Mouse (Mus musculus) intestine, postnatal 0 days (tissue): Measurements from ENCODE around the gene Unc93b1. TPM values are rescaled to one million over a fixed set of nuclear protein-coding genes. Genes with fewer than 3 reads are reported as not detected.
"Not testable (repeated sequence)": the region's sequence is repeated elsewhere in the genome, so short reads cannot be mapped to it uniquely, and the experiment has no call there.

Experiments
- ATAC-seq: fragments of 200-750 bp; cut with Nextera tagmentation; 2 replicates; pipeline ENCODE4 v1.8.0; 2017; ENCODE audit warnings: mild to moderate bottlenecking, moderate TSS enrichment, moderate library complexity
- H3K27ac ChIP-seq: fragments of 300-500 bp; sonication (generic); 2 replicates; pipeline ENCODE4 v1.5.1; 2014; ENCODE audit warnings: mild to moderate bottlenecking, low read depth, low read length, moderate library complexity
- H3K27me3 ChIP-seq: fragments of 300-500 bp; sonication (generic); replicated peaks from 2 replicates; pipeline ENCODE4 v1.6.1; 2014; ENCODE audit warnings: low read length, mixed read lengths; ENCODE audit not compliant: control insufficient read depth, insufficient read depth
- H3K36me3 ChIP-seq: fragments of 300-500 bp; sonication (generic); 2 replicates; pipeline ENCODE4 v1.6.1; 2014; ENCODE audit warnings: mild to moderate bottlenecking, moderate library complexity; ENCODE audit not compliant: control insufficient read depth, insufficient read depth
- H3K4me1 ChIP-seq: fragments of 300-500 bp; sonication (generic); replicated peaks from 2 replicates; pipeline ENCODE4 v1.6.1; 2014; ENCODE audit warnings: antibody characterized with exemption, low read length, mixed read lengths; ENCODE audit not compliant: control insufficient read depth, insufficient read depth
- H3K4me2 ChIP-seq: fragments of 300-500 bp; sonication (generic); replicated peaks from 2 replicates; pipeline ENCODE4 v1.6.1; 2014; ENCODE audit warnings: low read depth, mild to moderate bottlenecking, moderate library complexity
- H3K4me3 ChIP-seq: fragments of 300-500 bp; sonication (generic); 2 replicates; pipeline ENCODE4 v1.5.1; 2014; ENCODE audit warnings: low read depth, low read length
- H3K9ac ChIP-seq: fragments of 300-500 bp; sonication (generic); 2 replicates; pipeline ENCODE4 v1.6.1; 2014; ENCODE audit warnings: mild to moderate bottlenecking, low read depth, low read length
- H3K9me3 ChIP-seq: fragments of 300-500 bp; sonication (generic); 2 replicates; pipeline ENCODE4 v1.6.1; 2016; ENCODE audit warnings: mixed run types; ENCODE audit not compliant: control insufficient read depth
- CTCF ChIP-seq: sonication (generic); IDR thresholded peaks from 2 replicates; pipeline ENCODE4 v1.5.1; 2016; ENCODE audit warnings: low read depth, mild to moderate bottlenecking, control low read depth, antibody characterized with exemption, moderate library complexity
- WGBS: fragments of 180-500 bp; shearing (Covaris S2); extraction: QIAGEN DNeasy Blood & Tissue Kit; methylation state at CpG from one replicate; pipeline ENCODE4 v1.1.7; 2014; 5-methylcytosine and 5-hydroxymethylcytosine counted together
- polyA plus RNA-seq: library from polyadenylated mRNA; unstranded; fragments of >200 nt; fragmentation: Nextera tagmentation; extraction: Ambion mirVana; gene quantifications from 2 replicates; pipeline ENCODE4 v1.2.1, GENCODE M21; 2015

Unc93b1 gene
- polyA plus RNA-seq, 1 experiment from 2014 or later: 28.3 TPM

DNA sequence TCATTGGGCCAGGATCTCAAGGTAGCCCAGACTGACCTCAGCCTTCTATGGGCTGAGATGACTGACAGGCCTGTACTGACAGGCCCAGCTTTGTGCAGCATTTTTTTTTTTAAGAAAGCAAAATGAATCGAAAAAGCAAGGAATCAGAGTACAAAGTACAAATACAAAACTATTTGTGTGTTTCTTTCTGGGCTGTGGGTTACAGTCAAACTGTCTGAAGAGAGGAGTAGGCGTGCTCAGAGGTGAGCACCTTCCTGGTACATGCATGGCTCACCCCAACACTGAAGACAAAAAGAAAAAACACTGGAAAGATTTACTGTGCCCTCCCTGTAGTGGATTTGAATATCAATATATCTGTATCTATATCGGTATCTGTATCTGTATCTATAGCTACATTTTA is 12.8 kb downstream of the Unc93b1 start:
- ATAC-seq: no peak
- no peak overlapping the region for H3K27ac ChIP-seq
- no peaks in the 10 kb centered on the region for H3K9me3 ChIP-seq
- WGBS: 82% methylated on average over 3 of the region's 3 CpGs
- no peak overlapping the region for H3K9ac ChIP-seq
- no peak overlapping the region for H3K4me2 ChIP-seq
- H3K27me3 ChIP-seq: no peaks in the 10 kb centered on the region
- 0 out of 2 replicates have a peak, but pooled peaks cover 3% of the 10 kb centered on the region for H3K4me1 ChIP-seq
- no peak for TF ChIP-seq CTCF
- peaks cover 23% of the 10 kb centered on the region for H3K36me3 ChIP-seq
- H3K4me3 ChIP-seq: no peak overlapping the region

DNA sequence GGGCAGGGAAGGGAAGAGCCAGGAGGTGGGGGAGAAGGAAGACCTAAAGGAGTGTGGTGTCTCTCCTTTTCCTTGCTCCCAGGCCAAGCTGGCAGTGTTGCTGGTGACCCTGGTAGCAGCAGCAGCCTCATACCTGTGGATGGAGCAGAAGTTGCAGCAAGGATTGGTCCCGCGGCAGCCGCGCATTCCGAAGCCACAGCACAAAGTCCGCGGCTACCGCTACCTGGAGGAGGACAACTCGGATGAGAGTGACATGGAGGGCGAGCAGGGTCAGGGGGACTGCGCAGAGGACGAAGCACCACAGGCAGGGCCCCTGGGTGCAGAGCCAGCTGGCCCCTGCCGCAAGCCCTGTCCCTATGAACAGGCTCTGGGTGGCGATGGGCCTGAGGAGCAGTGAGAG is 13.6 kb downstream of the Unc93b1 start:
- TF ChIP-seq CTCF: no peak
- Histone ChIP-seq H3K4me3 (no peak overlapping the region), H3K4me1 (0 out of 2 replicates have a peak, but pooled peaks cover under 1% of the 10 kb centered on the region), H3K36me3 (peaks cover 23% of the 10 kb centered on the region), H3K9ac (no peak overlapping the region), H3K27ac (no peak overlapping the region), H3K4me2 (no peak overlapping the region), H3K9me3 (no peaks in the 10 kb centered on the region), H3K27me3 (no peaks in the 10 kb centered on the region)
- ATAC-seq: no peak
- 68% methylated on average over 14 of the region's 14 CpGs for WGBS

DNA sequence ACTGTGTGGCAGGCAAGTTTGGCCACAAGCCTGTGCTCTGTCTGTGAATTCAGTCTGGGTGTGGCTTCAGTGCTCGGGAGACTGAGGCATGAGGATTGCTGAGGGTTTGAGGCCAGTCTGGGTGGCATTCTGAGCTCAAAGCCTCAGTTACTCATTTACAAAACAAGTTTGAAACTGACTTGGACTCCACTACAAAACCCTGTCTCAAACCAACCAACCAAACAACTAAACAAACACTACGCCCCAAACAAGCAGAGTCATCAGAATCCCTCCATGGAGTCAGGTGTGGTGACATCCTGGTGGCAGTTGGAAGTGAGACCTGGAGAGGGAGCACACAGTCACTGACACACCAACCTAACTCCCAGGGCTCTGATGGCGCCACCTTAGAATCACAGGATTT is 15.3 kb downstream of the Unc93b1 start:
- peaks cover 23% of the 10 kb centered on the region for H3K36me3 ChIP-seq
- no peaks in the 10 kb centered on the region for H3K27me3 ChIP-seq
- no peak for ATAC-seq
- 71% methylated on average over 3 of the region's 3 CpGs for WGBS
- no peak for TF ChIP-seq CTCF
- H3K9ac ChIP-seq: no peak overlapping the region
- H3K9me3 ChIP-seq: no peaks in the 10 kb centered on the region
- no peak overlapping the region for H3K4me3 ChIP-seq
- no peak overlapping the region for H3K27ac ChIP-seq
- H3K4me1 ChIP-seq: no peaks in the 10 kb centered on the region
- H3K4me2 ChIP-seq: no peak overlapping the region

DNA sequence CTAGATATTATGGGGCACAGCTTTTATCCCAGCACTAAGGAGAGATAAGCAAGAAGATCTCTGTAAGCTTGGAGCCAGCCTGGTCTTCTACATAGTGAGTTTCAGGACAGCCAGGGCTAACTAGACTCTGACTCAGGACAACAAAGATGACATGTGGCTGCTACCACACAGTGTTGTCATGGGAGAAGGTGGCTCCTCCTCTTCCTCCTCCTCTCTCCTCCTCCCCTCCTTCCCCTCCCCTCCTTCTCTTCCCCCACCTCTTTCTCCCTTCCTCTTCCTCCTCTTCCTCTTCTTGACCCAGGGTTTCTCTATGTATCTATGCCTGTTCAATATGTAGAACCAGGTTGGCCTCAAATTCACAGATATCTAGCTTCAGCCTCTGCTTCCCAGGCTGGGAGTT is 16.5 kb downstream of the Unc93b1 start:
- no peaks in the 10 kb centered on the region for H3K27me3 ChIP-seq
- H3K4me1 ChIP-seq: no peaks in the 10 kb centered on the region
- H3K4me3 ChIP-seq: no peak overlapping the region
- H3K9ac ChIP-seq: no peak overlapping the region
- no peak for TF ChIP-seq CTCF
- peaks cover 23% of the 10 kb centered on the region for H3K36me3 ChIP-seq
- no peak overlapping the region for H3K4me2 ChIP-seq
- no peak for ATAC-seq
- H3K27ac ChIP-seq: no peak overlapping the region
- H3K9me3 ChIP-seq: no peaks in the 10 kb centered on the region

DNA sequence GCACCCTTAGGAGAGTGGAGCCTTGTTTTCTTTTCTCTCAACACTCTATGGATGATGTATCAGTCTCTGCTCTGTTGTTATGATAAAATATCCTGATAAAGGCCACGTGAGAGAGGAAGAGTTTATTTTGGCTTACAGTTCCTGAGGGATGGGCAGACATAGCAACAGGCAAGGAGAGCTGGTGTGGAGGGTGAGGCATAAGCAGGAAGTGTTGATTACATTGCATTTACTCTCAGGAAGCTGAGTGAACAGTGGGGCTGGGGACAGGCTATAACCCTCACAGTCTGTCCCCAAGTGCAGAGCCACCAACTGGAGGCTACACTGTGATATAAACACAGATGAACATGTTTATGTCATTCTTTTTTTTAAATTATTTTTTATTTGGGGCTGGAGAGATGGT is 17.1 kb downstream of the Unc93b1 start:
- WGBS: 41% methylated on average over 1 of the region's 1 CpGs
- no peak overlapping the region for H3K4me3 ChIP-seq
- H3K9ac ChIP-seq: no peak overlapping the region
- H3K27me3 ChIP-seq: no peaks in the 10 kb centered on the region
- H3K4me1 ChIP-seq: no peaks in the 10 kb centered on the region
- no peak overlapping the region for H3K27ac ChIP-seq
- no peak overlapping the region for H3K4me2 ChIP-seq
- H3K36me3 ChIP-seq: peaks cover 21% of the 10 kb centered on the region
- TF ChIP-seq CTCF: no peak
- no peaks in the 10 kb centered on the region for H3K9me3 ChIP-seq
- ATAC-seq: no peak

DNA sequence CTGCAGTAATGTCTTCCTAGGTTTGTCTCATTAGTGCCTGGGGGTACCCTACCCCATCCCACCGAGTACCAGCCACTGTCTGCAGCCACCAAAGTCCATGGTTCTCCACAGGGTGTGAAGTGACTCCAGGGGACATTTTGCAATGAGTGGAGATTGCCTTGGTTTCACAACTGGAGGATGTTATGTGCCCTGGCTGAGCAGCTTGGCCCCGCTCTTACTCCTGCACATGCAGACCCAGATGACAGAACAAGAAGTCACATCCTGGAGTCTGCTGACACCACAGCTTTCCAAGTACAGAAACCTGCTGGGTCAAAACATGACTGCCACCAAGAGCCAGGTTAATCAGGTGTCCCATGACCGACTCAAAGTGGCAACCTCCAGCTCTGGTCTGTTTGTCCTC is 20.0 kb downstream of the Unc93b1 start:
- no peaks in the 10 kb centered on the region for H3K27me3 ChIP-seq
- WGBS: 57% methylated on average over 3 of the region's 3 CpGs

DNA sequence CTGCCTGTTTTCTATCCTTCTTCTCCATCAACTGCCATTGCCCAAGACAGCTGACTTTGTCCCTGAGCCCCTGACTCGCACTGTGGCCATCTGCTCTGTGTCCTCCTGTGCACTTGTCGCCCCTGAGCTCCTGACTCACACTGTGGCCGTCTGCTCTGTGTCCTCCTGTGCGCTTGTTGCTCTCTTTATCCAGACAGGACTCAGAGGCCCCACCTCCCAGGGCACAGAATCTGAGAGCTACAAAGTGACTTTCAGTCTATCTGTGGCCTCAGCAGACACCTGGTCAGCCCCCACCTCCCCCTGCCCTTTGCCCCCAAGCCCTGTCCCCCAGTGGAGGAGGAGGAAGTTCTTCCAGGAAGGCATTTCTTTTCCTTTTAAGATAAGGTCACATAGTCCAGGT is 20.8 kb downstream of the Unc93b1 start:
- WGBS: 22% methylated on average over 4 of the region's 4 CpGs
- H3K4me2 ChIP-seq: no peak overlapping the region
- H3K4me3 ChIP-seq: no peak overlapping the region
- peak; percentile 60 for ATAC-seq
- H3K4me1 ChIP-seq: no peaks in the 10 kb centered on the region
- no peak overlapping the region for H3K27ac ChIP-seq
- no peaks in the 10 kb centered on the region for H3K27me3 ChIP-seq
- no peak overlapping the region for H3K9ac ChIP-seq
- H3K36me3 ChIP-seq: no peaks in the 10 kb centered on the region
- no peak for TF ChIP-seq CTCF
- no peaks in the 10 kb centered on the region for H3K9me3 ChIP-seq

More for the DNA sequence above, 20.0 kb downstream of the Unc93b1 start:
- Histone ChIP-seq H3K9ac (no peak overlapping the region), H3K27ac (no peak overlapping the region), H3K4me3 (no peak overlapping the region), H3K4me1 (no peaks in the 10 kb centered on the region), H3K36me3 (no peaks in the 10 kb centered on the region), H3K4me2 (no peak overlapping the region), H3K9me3 (no peaks in the 10 kb centered on the region)
- peak; percentile 54 for ATAC-seq
- TF ChIP-seq CTCF: no peak

DNA sequence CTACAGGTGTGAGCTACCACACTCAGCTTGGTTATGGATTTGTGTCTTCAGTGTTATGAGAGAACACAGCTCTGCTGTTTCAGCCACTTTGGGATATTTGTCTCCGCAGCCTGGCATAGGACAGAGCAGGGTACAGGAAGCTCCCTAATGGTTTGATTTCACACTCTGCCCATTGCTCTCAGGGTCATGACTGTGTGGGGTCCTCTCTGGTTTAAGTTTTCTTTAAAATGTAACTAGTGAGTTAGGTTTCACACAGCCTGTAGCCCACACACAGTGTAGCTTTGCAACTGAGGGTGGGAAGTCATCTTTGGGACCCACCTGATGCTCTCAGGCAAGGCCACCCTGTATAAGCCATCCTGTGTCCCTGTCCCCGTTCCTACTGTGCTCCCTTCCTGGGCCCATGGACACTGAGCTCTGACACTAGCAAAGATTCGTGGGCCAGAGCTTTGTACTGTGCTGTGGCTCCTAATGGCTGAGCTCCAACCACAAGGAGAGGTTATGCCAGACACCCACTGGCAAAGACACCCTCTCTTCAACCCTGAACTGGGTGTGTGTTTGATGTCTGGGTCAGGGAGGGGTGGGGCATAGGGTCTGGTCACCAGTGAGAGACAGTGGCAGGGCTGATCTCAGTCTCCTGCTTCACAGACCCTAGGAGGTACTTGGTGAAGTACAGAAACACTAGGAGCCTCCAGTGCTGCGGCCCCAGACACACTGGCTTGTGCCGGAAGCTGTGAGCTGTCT is 22.5 kb downstream of the Unc93b1 start:
- H3K4me1 ChIP-seq, H3K4me3 ChIP-seq, ATAC-seq, H3K4me2 ChIP-seq, H3K27me3 ChIP-seq, H3K27ac ChIP-seq, H3K9me3 ChIP-seq, H3K36me3 ChIP-seq, H3K9ac ChIP-seq: not testable (repeated sequence)
- WGBS: 87% methylated on average over 5 of the region's 5 CpGs
